Mouse (Mus musculus) thymus, adult 2 months (tissue): ENCODE measurements around the gene Slc41a2.

Source experiments
- CTCF ChIP-seq: fragments of 200-500 bp; IDR thresholded peaks from 2 replicates; pipeline ENCODE4 v1.5.1; 2012; ENCODE audit warnings: mild to moderate bottlenecking, control low read depth, low read length, moderate library complexity, borderline replicate concordance; ENCODE audit not compliant: control insufficient read depth, poor library complexity, insufficient read depth; ENCODE audit errors: extremely low read depth
- POLR2A ChIP-seq: fragments of 200-500 bp; IDR thresholded peaks from 2 replicates; pipeline ENCODE4 v1.6.1; 2012; ENCODE audit warnings: mild to moderate bottlenecking, low read length, control low read depth, moderate library complexity; ENCODE audit not compliant: control insufficient read depth, poor library complexity, insufficient read depth; ENCODE audit errors: extremely low read depth

- TF ChIP-seq POLR2A: no peak
- no peak for TF ChIP-seq CTCF
Measured at GRCm38 (mm10) chr10:83285724-83286256, 51.9 kb downstream of the Slc41a2 start.
